Comparison of ENCODE assay signal across 23 mouse cellular contexts in the genomic region with DNA sequence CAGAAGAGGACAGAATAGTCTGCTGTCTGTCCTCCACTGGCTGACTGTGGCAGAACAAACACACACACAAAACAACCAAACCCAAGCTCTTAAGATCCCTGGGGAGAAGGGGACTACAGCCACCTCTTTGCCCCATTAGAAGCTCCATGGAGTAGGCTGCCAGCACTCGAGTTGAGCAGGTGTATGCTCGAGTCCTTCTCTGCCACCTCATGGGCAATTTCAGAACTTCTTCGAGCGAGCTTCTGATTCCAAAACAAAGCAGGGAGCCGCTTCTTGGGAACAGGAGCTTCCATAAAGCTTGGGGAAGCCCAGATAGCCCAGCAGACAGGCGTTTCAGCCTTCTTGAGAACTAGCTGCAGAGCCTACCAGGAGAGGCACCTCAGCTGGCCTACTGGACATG.
DNase-seq lines count a peak whose midpoint lies in the region; ATAC-seq and TF ChIP-seq lines count a peak whose summit lies in the region.
"Had no signal": no experiment of that assay in that cellular context is flagged by ENCODE, and none has a peak within 500 bp of the region (broad histone marks: within the 10 kb centered on the region; RNA-seq: fewer than 3 reads in every experiment).

No protein-coding gene starts in this region.

- TF ChIP-seq CTCF in gastrocnemius, adult 2 months (IDR thresholded peaks at IDR 0.05): 0 out of 2 replicates have a peak, but pooled peaks have one; percentile 1
- no peak for TF ChIP-seq CTCF in liver, postnatal 0 days (IDR thresholded peaks at IDR 0.05; ENCODE audit: low read depth)
- TF ChIP-seq CTCF in CH12.LX (conservative IDR thresholded peaks at IDR 0.05 in 1 of 2, IDR thresholded peaks at IDR 0.05 in 1 of 2; ENCODE audit: low read depth in 2 of 2, low read length in 2 of 2): no peak

- TF ChIP-seq POLR2A in CH12.LX (IDR thresholded peaks at IDR 0.05; ENCODE audit: low read depth, low read length): no peak

- H3K27me3 ChIP-seq in liver, embryonic 12.5 days (replicated peaks): no peaks in the 10 kb centered on the region
- H3K27me3 ChIP-seq in liver, postnatal 0 days (ENCODE audit: insufficient read depth, low read length): no peaks in the 10 kb centered on the region
- H3K27me3 ChIP-seq in CH12.LX (replicated peaks): no peaks in the 10 kb centered on the region
- H3K27me3 ChIP-seq: embryonic facial prominence, embryonic 15.5 days; hindbrain, embryonic 12.5 days; limb, embryonic 13.5 days had no signal

- H3K36me3 ChIP-seq in liver, embryonic 12.5 days: peaks cover 100% of the 10 kb centered on the region
- H3K36me3 ChIP-seq in liver, postnatal 0 days (replicated peaks; ENCODE audit: insufficient read depth, low read length): peaks cover 33% of the 10 kb centered on the region
- H3K36me3 ChIP-seq in CH12.LX (replicated peaks in 1 of 2; ENCODE audit: control insufficient read depth in 1 of 2, insufficient read depth in 1 of 2, low read length in 1 of 2): peaks cover 48 to 73% of the 10 kb centered on the region in 2 experiments

- H3K27ac ChIP-seq in gastrocnemius, adult 2 months: no peak overlapping the region
- peak overlapping the region; percentile 20; the same call in 1 of the 2 replicates for H3K27ac ChIP-seq in liver, embryonic 12.5 days
- H3K27ac ChIP-seq in liver, postnatal 0 days (ENCODE audit: low read depth): no peak overlapping the region
- no peak overlapping the region for H3K27ac ChIP-seq in CH12.LX (ENCODE audit: insufficient read depth, low read depth)
- H3K27ac ChIP-seq: embryonic facial prominence, embryonic 15.5 days; heart, embryonic 10.5 days; hindbrain, embryonic 12.5 days; limb, embryonic 13.5 days; midbrain, embryonic 10.5 days had no signal

- no peak for DNase-seq in gastrocnemius, adult 2 months
- DNase-seq in gastrocnemius, adult 18-20 months (ENCODE audit: low spot score): no peak
- DNase-seq in liver, postnatal 0 days: no peak
- no peak for DNase-seq in CH12.LX (ENCODE audit: extremely low read depth)
- peak; percentile 51 for DNase-seq in ZHBTc4 (ENCODE audit: low read depth, low spot score)
- no peak for DNase-seq in T-cell, adult 2 months (ENCODE audit: low spot score)
- DNase-seq in thymus, postnatal 0 days (ENCODE audit: low spot score): no peak
- DNase-seq: adrenal gland, postnatal 14 days; cerebellum, adult 11-12 months; cerebellum, postnatal 25 days; heart, postnatal 10 days; kidney, adult 9 months; lung, postnatal 4 days; spleen, adult 18-20 months; thymus, adult 18-20 months had no signal

- WGBS in liver, embryonic 12.5 days (ENCODE audit: insufficient replicate concordance): 73% methylated on average over 6 of the region's 6 CpGs
- WGBS in liver, postnatal 0 days (ENCODE audit: insufficient replicate concordance): 77% methylated on average over 6 of the region's 6 CpGs

- intact Hi-C loops in gastrocnemius, adult 2 months (cut with DNase I): loop anchor here (10.0 kb wide), 1 partner anchor 108 kb away; no protein-coding TSS in a partner anchor

- no peaks in the 10 kb centered on the region for H3K79me2 ChIP-seq in CH12.LX (replicated peaks; ENCODE audit: control insufficient read depth, extremely low read depth, insufficient read depth, poor library complexity, severe bottlenecking)

- in situ Hi-C loops in CH12.LX (cut with MboI; ENCODE audit: low pct_ligation_motif_present, low pct_unique_long_range_greater_than_20kb, low sequenced_read_pairs): no loop called here

- dilution Hi-C loops in CH12.LX (cut with MboI; ENCODE audit: extremely low pct_ligation_motif_present, extremely low pct_unique_long_range_greater_than_20kb, low sequenced_read_pairs): no loop called here

- no peak overlapping the region for H3K9ac ChIP-seq in liver, embryonic 12.5 days
- H3K9ac ChIP-seq in liver, postnatal 0 days (replicated peaks): no peak overlapping the region
- H3K9ac ChIP-seq in CH12.LX (ENCODE audit: insufficient read depth, low read depth): no peak overlapping the region
- H3K9ac ChIP-seq: embryonic facial prominence, embryonic 15.5 days; hindbrain, embryonic 12.5 days; limb, embryonic 13.5 days had no signal

- peaks cover 24% of the 10 kb centered on the region for H3K4me1 ChIP-seq in liver, embryonic 12.5 days
- peaks cover 8% of the 10 kb centered on the region for H3K4me1 ChIP-seq in liver, postnatal 0 days (ENCODE audit: insufficient read depth)
- peaks cover 0 to 9% of the 10 kb centered on the region in 2 experiments; a peak in 2 of 4 replicates for H3K4me1 ChIP-seq in CH12.LX (ENCODE audit: control insufficient read depth in 1 of 2, insufficient read depth in 2 of 2)
- H3K4me1 ChIP-seq: embryonic facial prominence, embryonic 15.5 days; hindbrain, embryonic 12.5 days; limb, embryonic 13.5 days had no signal

- no peak overlapping the region for H3K4me2 ChIP-seq in liver, embryonic 12.5 days
- H3K4me2 ChIP-seq in liver, postnatal 0 days (ENCODE audit: low read depth, low read length): no peak overlapping the region
- no peak overlapping the region for H3K4me2 ChIP-seq in CH12.LX (ENCODE audit: insufficient read depth, low read depth, poor library complexity, severe bottlenecking)
- H3K4me2 ChIP-seq: embryonic facial prominence, embryonic 15.5 days; hindbrain, embryonic 12.5 days; limb, embryonic 13.5 days had no signal

- no peaks in the 10 kb centered on the region for H3K9me3 ChIP-seq in liver, embryonic 12.5 days (replicated peaks)
- no peaks in the 10 kb centered on the region for H3K9me3 ChIP-seq in liver, postnatal 0 days (ENCODE audit: low read length)
- H3K9me3 ChIP-seq in CH12.LX (replicated peaks; ENCODE audit: low read length): no peaks in the 10 kb centered on the region
- H3K9me3 ChIP-seq: embryonic facial prominence, embryonic 15.5 days; heart, embryonic 10.5 days; hindbrain, embryonic 12.5 days; limb, embryonic 13.5 days; midbrain, embryonic 10.5 days had no signal

- no peak overlapping the region for H3K4me3 ChIP-seq in gastrocnemius, adult 2 months
- H3K4me3 ChIP-seq in liver, embryonic 12.5 days: no peak overlapping the region
- no peak overlapping the region for H3K4me3 ChIP-seq in liver, postnatal 0 days (ENCODE audit: low read depth, low read length)
- no peak overlapping the region for H3K4me3 ChIP-seq in CH12.LX (replicated peaks in 1 of 3; ENCODE audit: low read depth in 2 of 3, low read length in 2 of 3, poor library complexity in 1 of 3)
- H3K4me3 ChIP-seq: embryonic facial prominence, embryonic 15.5 days; heart, embryonic 10.5 days; hindbrain, embryonic 12.5 days; limb, embryonic 13.5 days; midbrain, embryonic 10.5 days had no signal

- TF ChIP-seq EP300 in liver, postnatal 0 days (IDR thresholded peaks at IDR 0.05; ENCODE audit: low read depth): no peak
- no peak for TF ChIP-seq EP300 in CH12.LX (IDR thresholded peaks at IDR 0.05; ENCODE audit: low read length)

- ATAC-seq in liver, embryonic 12.5 days: no peak
- ATAC-seq in liver, postnatal 0 days: no peak
- ATAC-seq: activated CD4-positive, CD25-positive, alpha-beta regulatory T cell, adult 4 months; inflammation-experienced regulatory T-cells, adult 6 months had no signal

- TF ChIP-seq RAD21 in CH12.LX (IDR thresholded peaks at IDR 0.05; ENCODE audit: low read depth, low read length): peak; percentile 5

TF ChIP-seq in CH12.LX, 34 proteins besides CTCF, POLR2A, EP300 and RAD21:
- TF ChIP-seq IRF4 (IDR thresholded peaks at IDR 0.05; ENCODE audit: low read depth, low read length) (no peak), E2F4 (IDR thresholded peaks at IDR 0.05; ENCODE audit: insufficient replicate concordance, low read depth, low read length) (no peak), HCFC1 (IDR thresholded peaks at IDR 0.05; ENCODE audit: low read depth, low read length) (no peak), SMC3 (IDR thresholded peaks at IDR 0.05; ENCODE audit: low read depth, low read length) (no peak), NELFE (IDR thresholded peaks at IDR 0.05; ENCODE audit: low read depth, low read length) (no peak), UBTF (IDR thresholded peaks at IDR 0.05; ENCODE audit: low read depth, low read length) (no peak), MXI1 (IDR thresholded peaks at IDR 0.05; ENCODE audit: low read depth, low read length) (no peak)
